Mouse (Mus musculus) lung, postnatal 0 days (tissue): ENCODE measurements around the gene Ripor1.
A peak's percentile ranks its signal among the peaks of the same experiment; 100 is the strongest.

ENCODE experiments used
- CTCF ChIP-seq: IDR thresholded peaks from 2 replicates; pipeline ENCODE4 v1.5.1; 2016; ENCODE audit warnings: antibody characterized with exemption, mild to moderate bottlenecking
- EP300 ChIP-seq: IDR thresholded peaks from 2 replicates; pipeline ENCODE4 v1.6.1; 2016; ENCODE audit warnings: antibody characterized with exemption, mild to moderate bottlenecking, control low read depth

GRCm38 (mm10) chr8:105613830-105614511 is 8.9 kb downstream of the Ripor1 start:
- no peak for TF ChIP-seq CTCF
- TF ChIP-seq EP300 = peak; percentile 77
